Mouse (Mus musculus): ENCODE measurements at regions not wholly inside any gene's neighbourhood (a gene's known extent, or its start where the extent isn't known, plus 50 kb on each side); places are given as distances from the start of the nearest gene placed in this dataset.

DNA sequence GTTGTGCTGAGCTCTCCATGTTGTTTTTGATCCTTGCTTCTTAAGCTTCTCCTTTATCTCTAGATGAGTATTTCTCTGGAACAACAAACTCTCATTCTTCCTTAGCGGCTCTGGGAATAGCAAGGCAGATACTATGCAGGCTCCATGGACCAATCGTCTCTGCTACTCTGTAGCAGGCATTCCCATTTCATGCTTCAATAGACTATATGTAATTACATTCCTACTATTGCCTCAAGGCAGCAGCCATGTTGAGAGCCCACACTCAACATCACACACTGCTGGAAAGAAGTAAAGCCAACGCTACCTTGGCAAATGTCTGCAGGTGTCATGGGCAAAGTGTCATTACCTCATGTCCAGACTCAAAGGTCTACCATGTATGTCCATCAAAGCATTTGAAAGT lies 119.6 kb upstream of the E2f7 start:
- H3K4me1 ChIP-seq (ENCODE audit: control insufficient read depth in 1 of 2, insufficient read depth in 2 of 2, low read length in 2 of 2) = no peaks in the 10 kb centered on the region
- H3K9ac ChIP-seq (ENCODE audit: control insufficient read depth, low read depth, low read length, poor library complexity, severe bottlenecking) = no peak overlapping the region
- DNase-seq (ENCODE audit: low read depth, low spot score) = no peak
- no peak for TF ChIP-seq RAD21 (IDR thresholded peaks at IDR 0.05; ENCODE audit: low read depth, low read length)
- TF ChIP-seq MYC (IDR thresholded peaks at IDR 0.05; ENCODE audit: low read depth, low read length) = no peak
- no peak for TF ChIP-seq CHD2 (IDR thresholded peaks at IDR 0.05; ENCODE audit: low read length)
- TF ChIP-seq USF2 (IDR thresholded peaks at IDR 0.05; ENCODE audit: borderline replicate concordance in 1 of 2, insufficient read depth in 1 of 2, low read depth in 1 of 2, low read length in 2 of 2) = no peak
- TF ChIP-seq TBP (IDR thresholded peaks at IDR 0.05; ENCODE audit: low read depth, low read length) = no peak
- TF ChIP-seq SIN3A (IDR thresholded peaks at IDR 0.05; ENCODE audit: low read length) = no peak
- TF ChIP-seq MAFK (IDR thresholded peaks at IDR 0.05; ENCODE audit: borderline replicate concordance, low read depth, low read length) = no peak
- TF ChIP-seq GABPA (IDR thresholded peaks at IDR 0.05; ENCODE audit: low read depth, low read length) = no peak
- no peak for TF ChIP-seq TAL1 (IDR thresholded peaks at IDR 0.05; ENCODE audit: low read length)
- H3K27ac ChIP-seq (ENCODE audit: control insufficient read depth, low read depth, low read length) = no peak overlapping the region
- H3K4me3 ChIP-seq (ENCODE audit: control insufficient read depth in 1 of 2, insufficient read depth in 1 of 2, low read depth in 2 of 2, low read length in 2 of 2) = no peak overlapping the region
- H3K9me3 ChIP-seq (replicated peaks; ENCODE audit: insufficient read depth, low read length) = no peaks in the 10 kb centered on the region
- H3K27me3 ChIP-seq (ENCODE audit: control insufficient read depth in 1 of 2, insufficient read depth in 2 of 2, low read length in 2 of 2) = no peaks in the 10 kb centered on the region
- H3K36me3 ChIP-seq (ENCODE audit: control insufficient read depth in 1 of 2, insufficient read depth in 2 of 2, low read length in 2 of 2) = no peaks in the 10 kb centered on the region
- H3K79me2 ChIP-seq (ENCODE audit: control insufficient read depth, insufficient read depth, low read length, poor library complexity) = no peaks in the 10 kb centered on the region

DNA sequence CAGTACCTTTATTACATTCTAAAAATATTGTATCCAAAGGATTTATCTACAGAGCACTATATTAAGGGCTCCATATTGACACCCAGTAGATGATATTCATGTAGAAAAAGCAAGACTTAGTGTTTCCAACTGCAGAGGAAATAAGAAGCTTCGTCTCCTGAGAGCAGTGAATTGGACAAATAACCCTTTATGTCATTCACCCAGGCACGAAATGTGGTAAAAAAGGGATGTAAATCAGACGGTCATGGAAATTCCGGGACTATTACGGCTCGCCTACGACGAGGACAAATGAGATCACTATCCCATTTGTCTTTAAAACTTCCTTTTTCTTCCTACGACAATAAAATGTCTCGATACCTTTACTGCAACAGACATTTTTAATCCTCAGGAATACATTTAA lies 104.8 kb upstream of the E2f7 start:
- Histone ChIP-seq H3K79me2 (ENCODE audit: control insufficient read depth, insufficient read depth, low read length, poor library complexity) (no peaks in the 10 kb centered on the region), H3K9ac (ENCODE audit: control insufficient read depth, low read depth, low read length, poor library complexity, severe bottlenecking) (no peak overlapping the region), H3K4me1 (ENCODE audit: control insufficient read depth in 1 of 2, insufficient read depth in 2 of 2, low read length in 2 of 2) (no peaks in the 10 kb centered on the region), H3K27me3 (ENCODE audit: control insufficient read depth in 1 of 2, insufficient read depth in 2 of 2, low read length in 2 of 2) (no peaks in the 10 kb centered on the region), H3K36me3 (ENCODE audit: control insufficient read depth in 1 of 2, insufficient read depth in 2 of 2, low read length in 2 of 2) (no peaks in the 10 kb centered on the region), H3K9me3 (replicated peaks; ENCODE audit: insufficient read depth, low read length) (no peaks in the 10 kb centered on the region), H3K27ac (ENCODE audit: control insufficient read depth, low read depth, low read length) (no peak overlapping the region), H3K4me3 (ENCODE audit: control insufficient read depth in 1 of 2, insufficient read depth in 1 of 2, low read depth in 2 of 2, low read length in 2 of 2) (no peak overlapping the region)
- DNase-seq (ENCODE audit: low read depth, low spot score) = no peak
- TF ChIP-seq ZMIZ1 (IDR thresholded peaks at IDR 0.05; ENCODE audit: low read depth, low read length) (no peak), UBTF (IDR thresholded peaks at IDR 0.05; ENCODE audit: borderline replicate concordance, insufficient read depth, low read depth, low read length) (no peak), ZC3H11A (IDR thresholded peaks at IDR 0.05; ENCODE audit: low read depth, low read length) (no peak), MYC (IDR thresholded peaks at IDR 0.05; ENCODE audit: low read depth, low read length) (no peak), ZKSCAN1 (IDR thresholded peaks at IDR 0.05; ENCODE audit: low read depth, low read length) (no peak)

DNA sequence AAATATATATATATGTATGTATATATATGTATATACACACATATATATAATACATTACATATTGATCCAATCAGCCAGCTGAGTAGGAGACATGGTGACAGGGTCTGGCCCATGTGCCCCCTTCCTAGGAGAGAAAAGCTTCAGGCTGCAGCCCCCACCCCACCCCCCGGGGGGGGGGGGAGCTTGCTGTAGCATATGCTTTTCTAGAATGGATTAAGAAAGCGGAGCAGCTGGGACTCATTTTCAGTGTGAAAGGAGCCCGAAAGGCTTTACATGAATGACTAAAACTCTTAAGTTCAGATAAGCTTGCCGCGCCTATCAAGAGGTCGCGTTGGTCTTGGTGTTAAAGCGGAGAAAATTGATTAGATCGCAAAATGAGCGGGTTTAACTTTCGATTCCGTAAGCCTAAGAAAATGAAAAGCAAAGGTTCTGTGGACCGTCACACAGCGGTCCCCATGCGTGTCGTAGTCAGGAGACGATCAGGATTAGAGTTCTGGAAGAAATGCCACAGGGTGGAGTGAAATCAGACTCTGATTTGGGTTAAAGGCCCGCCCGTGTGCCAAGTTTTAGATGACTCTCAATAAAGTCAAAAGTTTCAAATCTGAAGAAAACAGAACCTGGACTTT lies 103.1 kb upstream of the E2f7 start:
- Histone ChIP-seq H3K9me3 (replicated peaks; ENCODE audit: insufficient read depth, low read length) (no peaks in the 10 kb centered on the region), H3K27me3 (ENCODE audit: control insufficient read depth in 1 of 2, insufficient read depth in 2 of 2, low read length in 2 of 2) (no peaks in the 10 kb centered on the region), H3K79me2 (ENCODE audit: control insufficient read depth, insufficient read depth, low read length, poor library complexity) (no peaks in the 10 kb centered on the region), H3K4me3 (ENCODE audit: control insufficient read depth in 1 of 2, insufficient read depth in 1 of 2, low read depth in 2 of 2, low read length in 2 of 2) (no peak overlapping the region), H3K4me1 (ENCODE audit: control insufficient read depth in 1 of 2, insufficient read depth in 2 of 2, low read length in 2 of 2) (no peaks in the 10 kb centered on the region), H3K9ac (ENCODE audit: control insufficient read depth, low read depth, low read length, poor library complexity, severe bottlenecking) (no peak overlapping the region), H3K36me3 (ENCODE audit: control insufficient read depth in 1 of 2, insufficient read depth in 2 of 2, low read length in 2 of 2) (no peaks in the 10 kb centered on the region), H3K27ac (ENCODE audit: control insufficient read depth, low read depth, low read length) (no peak overlapping the region)
- DNase-seq (ENCODE audit: low read depth, low spot score) = no peak
- TF ChIP-seq ELF1 (IDR thresholded peaks at IDR 0.05; ENCODE audit: low read depth, low read length) (no peak), MEF2A (IDR thresholded peaks at IDR 0.05; ENCODE audit: extremely low read depth, insufficient replicate concordance, low read depth, low read length, poor library complexity, severe bottlenecking) (no peak), ZMIZ1 (IDR thresholded peaks at IDR 0.05; ENCODE audit: low read depth, low read length) (no peak), ETS1 (IDR thresholded peaks at IDR 0.05; ENCODE audit: low read depth, low read length) (no peak), EP300 (IDR thresholded peaks at IDR 0.05; ENCODE audit: low read depth in 1 of 2, low read length in 2 of 2) (no peak), SIN3A (IDR thresholded peaks at IDR 0.05; ENCODE audit: low read length) (no peak), NRF1 (IDR thresholded peaks at IDR 0.05; ENCODE audit: insufficient read depth, low read depth, low read length, poor library complexity, severe bottlenecking) (no peak), GABPA (IDR thresholded peaks at IDR 0.05; ENCODE audit: low read depth, low read length) (no peak), USF1 (IDR thresholded peaks at IDR 0.05; ENCODE audit: low read depth, low read length) (no peak), USF2 (IDR thresholded peaks at IDR 0.05; ENCODE audit: borderline replicate concordance in 1 of 2, insufficient read depth in 1 of 2, low read depth in 1 of 2, low read length in 2 of 2) (no peak), POLR2AphosphoS5 (IDR thresholded peaks at IDR 0.05; ENCODE audit: borderline replicate concordance, low read depth, low read length) (no peak), SMC3 (IDR thresholded peaks at IDR 0.05; ENCODE audit: low read depth, low read length) (no peak), MAX (IDR thresholded peaks at IDR 0.05; ENCODE audit: low read length) (no peak), BHLHE40 (IDR thresholded peaks at IDR 0.05; ENCODE audit: borderline replicate concordance, low read depth, low read length) (no peak), CHD2 (IDR thresholded peaks at IDR 0.05; ENCODE audit: low read length) (no peak), NELFE (IDR thresholded peaks at IDR 0.05; ENCODE audit: low read depth, low read length) (no peak)
